In the genomic region with DNA sequence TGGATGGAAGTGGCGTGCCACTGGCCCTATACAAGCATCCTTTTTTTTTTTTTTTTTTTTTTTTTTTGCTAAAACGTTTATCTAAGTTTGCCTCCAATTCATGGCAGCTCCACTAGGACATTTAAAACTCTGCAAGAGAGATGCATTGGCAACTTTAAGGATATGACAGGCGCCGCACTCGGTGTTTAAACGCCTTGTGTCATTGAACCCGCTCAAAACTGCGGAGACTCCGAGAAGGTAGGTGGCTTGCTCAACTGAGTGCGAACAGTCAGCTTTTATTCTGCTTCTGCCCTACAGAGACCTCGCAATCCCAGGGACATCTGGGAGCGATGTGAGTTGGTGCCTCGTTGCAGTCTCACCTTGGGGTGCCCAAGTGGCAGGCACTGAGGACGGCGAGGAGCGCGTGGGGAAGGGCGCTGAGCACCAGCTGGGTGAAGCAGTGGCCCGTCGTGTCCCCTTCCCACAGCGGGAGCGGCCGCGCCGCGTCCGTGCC, we compare ENCODE assay signal across 8 mouse cellular contexts. TPM values are rescaled to one million over a fixed set of nuclear protein-coding genes. Genes with fewer than 3 reads are reported as not detected.
DNase-seq lines count a peak whose midpoint lies in the region; ATAC-seq and TF ChIP-seq lines count a peak whose summit lies in the region.

No protein-coding gene starts in this region.

- H3K9me3 ChIP-seq in kidney, postnatal 0 days (replicated peaks; ENCODE audit: low read length): no peaks in the 10 kb centered on the region
- no peaks in the 10 kb centered on the region for H3K9me3 ChIP-seq in hindbrain, embryonic 13.5 days
- H3K9me3 ChIP-seq in midbrain, embryonic 16.5 days (replicated peaks; ENCODE audit: control insufficient read depth, low read length, poor library complexity, severe bottlenecking): no peaks in the 10 kb centered on the region

- peak overlapping the region; percentile 89 for H3K27ac ChIP-seq in kidney, postnatal 0 days
- peak overlapping the region; percentile 68 for H3K27ac ChIP-seq in brown adipose tissue, adult 24 weeks (replicated peaks; ENCODE audit: low read depth, low read length)
- peak overlapping the region; percentile 94 for H3K27ac ChIP-seq in hindbrain, embryonic 13.5 days
- peak overlapping the region; percentile 90 for H3K27ac ChIP-seq in midbrain, embryonic 16.5 days (ENCODE audit: low read length)

- H3K4me2 ChIP-seq in kidney, postnatal 0 days (ENCODE audit: low read length): peak overlapping the region; percentile 81
- H3K4me2 ChIP-seq in hindbrain, embryonic 13.5 days: peak overlapping the region; percentile 80
- H3K4me2 ChIP-seq in midbrain, embryonic 16.5 days (ENCODE audit: low read length): peak overlapping the region; percentile 85

- TF ChIP-seq CTCF in kidney, postnatal 0 days (IDR thresholded peaks at IDR 0.05; ENCODE audit: low read depth): no peak

- no peaks in the 10 kb centered on the region for H3K27me3 ChIP-seq in kidney, postnatal 0 days (ENCODE audit: insufficient read depth, low read length)
- no peaks in the 10 kb centered on the region for H3K27me3 ChIP-seq in hindbrain, embryonic 13.5 days
- H3K27me3 ChIP-seq in midbrain, embryonic 16.5 days (ENCODE audit: control insufficient read depth, insufficient read depth, low read depth, low read length): no peaks in the 10 kb centered on the region

- H3K36me3 ChIP-seq in kidney, postnatal 0 days (ENCODE audit: insufficient read depth, low read length): 0 out of 2 replicates have a peak, but pooled peaks cover 2% of the 10 kb centered on the region
- peaks cover 21% of the 10 kb centered on the region for H3K36me3 ChIP-seq in hindbrain, embryonic 13.5 days
- H3K36me3 ChIP-seq in midbrain, embryonic 16.5 days (ENCODE audit: control insufficient read depth, insufficient read depth, low read length): peaks cover 12% of the 10 kb centered on the region

- ATAC-seq in kidney, postnatal 0 days (replicated peaks; ENCODE audit: low FRiP score, low read depth): no peak
- ATAC-seq in hindbrain, embryonic 13.5 days (ENCODE audit: low FRiP score): no peak; the same call in 1 of the 2 replicates
- ATAC-seq in midbrain, embryonic 16.5 days: no peak

- under 1% methylated on average over 27 of the region's 27 CpGs for WGBS in kidney, postnatal 0 days
- 3% methylated on average over 27 of the region's 27 CpGs for WGBS in hindbrain, embryonic 13.5 days
- 2% methylated on average over 27 of the region's 27 CpGs for WGBS in midbrain, embryonic 16.5 days

- H3K4me3 ChIP-seq in kidney, postnatal 0 days (replicated peaks; ENCODE audit: low read depth, low read length): peak overlapping the region; percentile 66
- H3K4me3 ChIP-seq in brown adipose tissue, adult 24 weeks (ENCODE audit: insufficient read depth, low read depth, low read length): peak overlapping the region; percentile 90
- peak overlapping the region; percentile 74 for H3K4me3 ChIP-seq in hindbrain, embryonic 13.5 days
- peak overlapping the region; percentile 81 for H3K4me3 ChIP-seq in midbrain, embryonic 16.5 days (ENCODE audit: low read depth, low read length)

- DNase-seq in kidney, postnatal 0 days (ENCODE audit: low spot score): no peak
- no peak for DNase-seq in kidney, adult 18-20 months
- DNase-seq in yolk sac, embryonic 10.5 days (ENCODE audit: low spot score): no peak
- DNase-seq in urinary bladder, postnatal 14 days (ENCODE audit: low spot score): no peak
- no peak for DNase-seq in urinary bladder, adult 2 months (ENCODE audit: low spot score)

- H3K9ac ChIP-seq in kidney, postnatal 0 days (ENCODE audit: low read depth, low read length): peak overlapping the region; percentile 79
- peak overlapping the region; percentile 89 for H3K9ac ChIP-seq in hindbrain, embryonic 13.5 days
- peak overlapping the region; percentile 88 for H3K9ac ChIP-seq in midbrain, embryonic 16.5 days (ENCODE audit: low read depth, low read length)

- no peaks in the 10 kb centered on the region; the same call in 1 of the 2 replicates for H3K4me1 ChIP-seq in kidney, postnatal 0 days (replicated peaks; ENCODE audit: insufficient read depth, low read length)
- H3K4me1 ChIP-seq in brown adipose tissue, adult 24 weeks (ENCODE audit: control insufficient read depth, insufficient read depth, insufficient read length, low read length): 0 out of 2 replicates have a peak, but pooled peaks cover 3% of the 10 kb centered on the region
- H3K4me1 ChIP-seq in hindbrain, embryonic 13.5 days (replicated peaks): peaks cover 16% of the 10 kb centered on the region
- H3K4me1 ChIP-seq in midbrain, embryonic 16.5 days (ENCODE audit: control insufficient read depth, insufficient read depth, low read length): peaks cover 6% of the 10 kb centered on the region

RNA-seq across cellular contexts. Expression of gene Abcc10, which starts 0.7 kb away (rescaled TPM):
- polyA plus RNA-seq in kidney, postnatal 0 days (2015; fragmentation: Nextera tagmentation; extraction: Ambion mirVana): 4.8 and 5.4 TPM in 2 replicates
- polyA plus RNA-seq in brown adipose tissue, adult 24 weeks (2012; ENCODE audit: insufficient read depth, insufficient read length, missing spikeins): 2.7 and 3.5 TPM in 2 replicates
- polyA plus RNA-seq in hindbrain, embryonic 13.5 days (2015; fragmentation: Nextera tagmentation; extraction: Ambion mirVana): 8.9 and 9.9 TPM in 2 replicates
- 9.3 and 10.3 TPM in 2 replicates for polyA plus RNA-seq in midbrain, embryonic 16.5 days (2015; fragmentation: Nextera tagmentation; extraction: Ambion mirVana)
- 16.3 and 19.3 TPM in 2 replicates for polyA plus RNA-seq in urinary bladder, adult 2 months (2012; rRNA removed)

RNA-seq across cellular contexts. Expression of gene Dlk2, which starts 30.2 kb away (rescaled TPM):
- 0.55 and 0.88 TPM in 2 replicates for polyA plus RNA-seq in kidney, postnatal 0 days (2015; fragmentation: Nextera tagmentation; extraction: Ambion mirVana)
- polyA plus RNA-seq in brown adipose tissue, adult 24 weeks (2012; ENCODE audit: insufficient read depth, insufficient read length, missing spikeins): not detected in 2 replicates
- 9.5 and 11.1 TPM in 2 replicates for polyA plus RNA-seq in hindbrain, embryonic 13.5 days (2015; fragmentation: Nextera tagmentation; extraction: Ambion mirVana)
- 20.6 and 25.8 TPM in 2 replicates for polyA plus RNA-seq in midbrain, embryonic 16.5 days (2015; fragmentation: Nextera tagmentation; extraction: Ambion mirVana)
- polyA plus RNA-seq in urinary bladder, adult 2 months (2012; rRNA removed): 19.8 and 27.6 TPM in 2 replicates

RNA-seq across cellular contexts. Expression of gene Tjap1, which starts 44.6 kb away (rescaled TPM):
- polyA plus RNA-seq in kidney, postnatal 0 days (2015; fragmentation: Nextera tagmentation; extraction: Ambion mirVana): 28.2 and 28.4 TPM in 2 replicates
- 8.6 and 13.5 TPM in 2 replicates for polyA plus RNA-seq in brown adipose tissue, adult 24 weeks (2012; ENCODE audit: insufficient read depth, insufficient read length, missing spikeins)
- polyA plus RNA-seq in hindbrain, embryonic 13.5 days (2015; fragmentation: Nextera tagmentation; extraction: Ambion mirVana): 28.6 and 33.8 TPM in 2 replicates
- polyA plus RNA-seq in midbrain, embryonic 16.5 days (2015; fragmentation: Nextera tagmentation; extraction: Ambion mirVana): 28.4 and 28.6 TPM in 2 replicates
- 37.6 and 41.0 TPM in 2 replicates for polyA plus RNA-seq in urinary bladder, adult 2 months (2012; rRNA removed)

RNA-seq across cellular contexts. Expression of gene Zfp318, which starts 56.1 kb away (rescaled TPM):
- polyA plus RNA-seq in kidney, postnatal 0 days (2015; fragmentation: Nextera tagmentation; extraction: Ambion mirVana): 6.3 and 7.6 TPM in 2 replicates
- polyA plus RNA-seq in brown adipose tissue, adult 24 weeks (2012; ENCODE audit: insufficient read depth, insufficient read length, missing spikeins): 8.0 and 12.4 TPM in 2 replicates
- polyA plus RNA-seq in hindbrain, embryonic 13.5 days (2015; fragmentation: Nextera tagmentation; extraction: Ambion mirVana): 18.0 and 19.1 TPM in 2 replicates
- polyA plus RNA-seq in midbrain, embryonic 16.5 days (2015; fragmentation: Nextera tagmentation; extraction: Ambion mirVana): 15.2 and 17.5 TPM in 2 replicates
- polyA plus RNA-seq in urinary bladder, adult 2 months (2012; rRNA removed): 10.1 and 11.7 TPM in 2 replicates
